15 mouse cellular contexts compared by ENCODE assay signal in the genomic region with DNA sequence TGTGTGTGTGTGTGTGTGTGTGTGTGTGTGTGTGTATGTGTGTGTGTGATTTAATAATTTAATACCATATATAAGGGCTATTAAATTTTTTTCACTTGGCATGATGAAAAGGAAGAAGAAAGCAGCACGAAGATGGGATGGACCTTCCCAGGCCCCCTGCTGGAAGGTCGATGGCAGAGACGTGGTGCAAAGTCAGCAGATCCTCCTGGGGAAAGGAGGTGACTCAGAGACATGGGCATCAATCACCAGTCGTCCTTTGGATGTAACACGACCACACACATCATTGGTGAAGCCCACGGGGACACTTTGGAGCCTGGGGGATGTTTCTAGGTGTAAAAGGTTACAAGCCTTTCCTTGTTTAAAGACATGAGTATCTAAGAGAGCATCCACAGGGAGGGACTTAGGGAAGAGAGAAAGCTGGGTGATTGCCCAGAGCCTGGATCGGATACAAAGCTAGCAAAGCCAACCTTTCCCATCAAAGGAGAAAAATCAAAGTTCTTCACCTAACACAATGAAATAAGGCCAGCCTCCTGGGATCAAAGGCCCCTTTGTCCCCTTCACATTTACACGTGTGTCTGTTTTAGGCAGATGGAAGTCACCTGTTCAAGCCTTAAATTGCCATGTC. TPM values are rescaled to one million over a fixed set of nuclear protein-coding genes. Genes with fewer than 3 reads are reported as not detected.
DNase-seq lines count a peak whose midpoint lies in the region; ATAC-seq and TF ChIP-seq lines count a peak whose summit lies in the region.
"Had no signal": no experiment of that assay in that cellular context is flagged by ENCODE, and none has a peak within 500 bp of the region (broad histone marks: within the 10 kb centered on the region; RNA-seq: fewer than 3 reads in every experiment).

No protein-coding gene starts in this region.

- H3K4me3 ChIP-seq in kidney, postnatal 0 days (replicated peaks; ENCODE audit: low read depth, low read length) = no peak overlapping the region
- H3K4me3 ChIP-seq in kidney, embryonic 16.5 days (ENCODE audit: low read length) = no peak overlapping the region
- no peak overlapping the region for H3K4me3 ChIP-seq in midbrain, embryonic 13.5 days (replicated peaks)
- H3K4me3 ChIP-seq: erythroblast, embryonic 14.5 days; hindbrain, embryonic 15.5 days; liver, embryonic 15.5 days; megakaryocyte, embryonic 14.5 days had no signal

- DNase-seq in kidney, postnatal 0 days (ENCODE audit: low spot score) = no peak
- peak; percentile 8 for DNase-seq in 3T3-L1 (ENCODE audit: low read depth, low spot score)
- DNase-seq in 416B (ENCODE audit: low read depth) = peak; percentile 3
- peak; percentile 63 to 65 for DNase-seq in cerebellum, adult 18-20 months
- DNase-seq in frontal cortex, adult 2 months (ENCODE audit: extremely low spot score in 1 of 2, low spot score in 1 of 2) = no peak
- DNase-seq in spleen, postnatal 10 days (ENCODE audit: low spot score in 2 of 2) = no peak
- DNase-seq: spleen, adult 18-20 months had no signal

- no peaks in the 10 kb centered on the region for H3K4me1 ChIP-seq in kidney, postnatal 0 days (replicated peaks; ENCODE audit: insufficient read depth, low read length)
- no peaks in the 10 kb centered on the region for H3K4me1 ChIP-seq in kidney, embryonic 16.5 days (ENCODE audit: insufficient read depth, low read length)
- no peaks in the 10 kb centered on the region for H3K4me1 ChIP-seq in midbrain, embryonic 13.5 days (replicated peaks)
- H3K4me1 ChIP-seq: hindbrain, embryonic 15.5 days; liver, embryonic 15.5 days; megakaryocyte, embryonic 14.5 days had no signal

- WGBS in kidney, postnatal 0 days = 21% methylated on average over 8 of the region's 8 CpGs
- WGBS in kidney, embryonic 16.5 days = 21% methylated on average over 8 of the region's 8 CpGs
- 64% methylated on average over 8 of the region's 8 CpGs for WGBS in midbrain, embryonic 13.5 days

- H3K27me3 ChIP-seq in kidney, postnatal 0 days (ENCODE audit: insufficient read depth, low read length) = no peaks in the 10 kb centered on the region
- H3K27me3 ChIP-seq in kidney, embryonic 16.5 days (ENCODE audit: insufficient read depth, low read length) = no peaks in the 10 kb centered on the region
- H3K27me3 ChIP-seq in midbrain, embryonic 13.5 days = no peaks in the 10 kb centered on the region
- H3K27me3 ChIP-seq: hindbrain, embryonic 15.5 days; liver, embryonic 15.5 days; megakaryocyte, embryonic 14.5 days had no signal

- no peak for ATAC-seq in kidney, postnatal 0 days (replicated peaks; ENCODE audit: low FRiP score, low read depth)
- no peak for ATAC-seq in kidney, embryonic 16.5 days (ENCODE audit: low FRiP score, low TSS enrichment)
- ATAC-seq in midbrain, embryonic 13.5 days = no peak
- ATAC-seq: activated CD4-positive, CD25-positive, alpha-beta regulatory T cell, adult 4 months had no signal

- H3K9me3 ChIP-seq in kidney, postnatal 0 days (replicated peaks; ENCODE audit: low read length) = no peaks in the 10 kb centered on the region
- no peaks in the 10 kb centered on the region for H3K9me3 ChIP-seq in kidney, embryonic 16.5 days (ENCODE audit: low read length)
- H3K9me3 ChIP-seq in midbrain, embryonic 13.5 days = no peaks in the 10 kb centered on the region
- H3K9me3 ChIP-seq: hindbrain, embryonic 15.5 days; liver, embryonic 15.5 days had no signal

- H3K27ac ChIP-seq in kidney, postnatal 0 days = no peak overlapping the region
- H3K27ac ChIP-seq in kidney, embryonic 16.5 days (ENCODE audit: low read length) = no peak overlapping the region
- no peak overlapping the region for H3K27ac ChIP-seq in midbrain, embryonic 13.5 days
- H3K27ac ChIP-seq: hindbrain, embryonic 15.5 days; liver, embryonic 15.5 days had no signal

- no peaks in the 10 kb centered on the region for H3K36me3 ChIP-seq in kidney, postnatal 0 days (ENCODE audit: insufficient read depth, low read length)
- H3K36me3 ChIP-seq in kidney, embryonic 16.5 days (ENCODE audit: insufficient read depth, low read length) = no peaks in the 10 kb centered on the region
- no peaks in the 10 kb centered on the region for H3K36me3 ChIP-seq in midbrain, embryonic 13.5 days
- H3K36me3 ChIP-seq: hindbrain, embryonic 15.5 days; liver, embryonic 15.5 days had no signal

- no peak overlapping the region for H3K4me2 ChIP-seq in kidney, postnatal 0 days (ENCODE audit: low read length)
- H3K4me2 ChIP-seq in kidney, embryonic 16.5 days (replicated peaks; ENCODE audit: low read depth, low read length) = no peak overlapping the region
- H3K4me2 ChIP-seq in midbrain, embryonic 13.5 days (replicated peaks) = no peak overlapping the region
- H3K4me2 ChIP-seq: hindbrain, embryonic 15.5 days; liver, embryonic 15.5 days had no signal

- peak; percentile 43; the same call in 1 of the 2 replicates for TF ChIP-seq CTCF in kidney, postnatal 0 days (IDR thresholded peaks at IDR 0.05; ENCODE audit: low read depth)

- H3K9ac ChIP-seq in kidney, postnatal 0 days (ENCODE audit: low read depth, low read length) = no peak overlapping the region
- H3K9ac ChIP-seq in kidney, embryonic 16.5 days (replicated peaks; ENCODE audit: low read length) = no peak overlapping the region
- no peak overlapping the region for H3K9ac ChIP-seq in midbrain, embryonic 13.5 days (replicated peaks)
- H3K9ac ChIP-seq: hindbrain, embryonic 15.5 days; liver, embryonic 15.5 days had no signal

RNA-seq across cellular contexts. Expression of gene Grin2a, which starts 53.9 kb away (rescaled TPM):
- polyA plus RNA-seq in kidney, postnatal 0 days (2015; fragmentation: Nextera tagmentation; extraction: Ambion mirVana) = 0.01 and 0.08 TPM in 2 replicates
- 0.05 and 0.06 TPM in 2 replicates for polyA plus RNA-seq in kidney, embryonic 16.5 days (2015; fragmentation: Nextera tagmentation; extraction: Ambion mirVana)
- 30.1 and 32.4 TPM in 2 replicates for polyA plus RNA-seq in frontal cortex, adult 2 months (2012; rRNA removed)
- polyA plus RNA-seq in midbrain, embryonic 13.5 days (2015; fragmentation: Nextera tagmentation; extraction: Ambion mirVana) = 3.8 and 4.0 TPM in 2 replicates
- polyA plus RNA-seq: activated CD4-positive, CD25-positive, alpha-beta regulatory T cell, adult 4 months; liver, embryonic 15.5 days; thymus, postnatal 0 days had no signal

Comparison
In these comparisons a context has a peak if more than half of its experiments do, and no peak if none do; other contexts are left out.
1. DNase-seq: peak in 3T3-L1 (single experiment), 416B (single experiment) and cerebellum, adult 18-20 months (2 of 2); none in kidney, postnatal 0 days (single experiment), frontal cortex, adult 2 months (0 of 2) and spleen, postnatal 10 days (0 of 2).